Mouse (Mus musculus) myocyte (in vitro differentiated cells): Measurements from ENCODE around the gene Ppp1r10. TPM values are rescaled to one million over a fixed set of nuclear protein-coding genes. Genes with fewer than 3 reads are reported as not detected.

Experiments used
- H3K27me3 ChIP-seq: one replicate; pipeline ENCODE4 v1.6.1; 2011; ENCODE audit not compliant: control insufficient read depth, insufficient read depth, insufficient read length
- H3K36me3 ChIP-seq: one replicate; pipeline ENCODE4 v1.6.1; 2011; ENCODE audit not compliant: control insufficient read depth, insufficient read depth
- H3K4me2 ChIP-seq: one replicate; pipeline ENCODE4 v1.6.1; 2011; ENCODE audit warnings: low read depth, control low read depth
- H3K4me3 ChIP-seq: one replicate; pipeline ENCODE4 v1.5.1; 2011; ENCODE audit warnings: mild to moderate bottlenecking, control low read depth, moderate library complexity
- H3K79me2 ChIP-seq: one replicate; pipeline ENCODE4 v1.6.1; 2011; ENCODE audit not compliant: control insufficient read depth, insufficient read depth
- H3ac ChIP-seq: one replicate; pipeline ENCODE4 v1.6.1; 2011; ENCODE audit not compliant: control insufficient read depth, insufficient read length
- CEBPB ChIP-seq: IDR thresholded peaks from 2 replicates; pipeline ENCODE4 v1.6.1; 2011; ENCODE audit warnings: mild to moderate bottlenecking, moderate library complexity; ENCODE audit not compliant: poor library complexity, insufficient read depth, severe bottlenecking
- E2F4 ChIP-seq: IDR thresholded peaks from one replicate; pipeline ENCODE4 v1.6.1; 2011; ENCODE audit warnings: mild to moderate bottlenecking, control low read depth, moderate library complexity; ENCODE audit not compliant: insufficient read depth
- MAX ChIP-seq: IDR thresholded peaks from one replicate; pipeline ENCODE4 v1.6.1; 2011; ENCODE audit warnings: low read depth, mild to moderate bottlenecking, control low read depth
- MYOD1 ChIP-seq, 3 experiments: IDR thresholded peaks; one replicate each; pipeline ENCODE4 v1.6.1; 2011; ENCODE audit warnings: control low read depth in 2 of 3, low read depth in 2 of 3, mild to moderate bottlenecking in 2 of 3, moderate library complexity in 1 of 3; ENCODE audit not compliant: insufficient read length in 2 of 3, control insufficient read depth in 1 of 3
- MYOG ChIP-seq, 3 experiments: IDR thresholded peaks; one replicate each; pipeline ENCODE4 v1.6.1; 2011; ENCODE audit warnings: control low read depth in 2 of 3, low read depth in 2 of 3, mild to moderate bottlenecking in 2 of 3; ENCODE audit not compliant: insufficient read length in 2 of 3, control insufficient read depth in 1 of 3, insufficient read depth in 1 of 3
- POLR2A ChIP-seq: IDR thresholded peaks from one replicate; pipeline ENCODE4 v1.6.1; 2011; ENCODE audit warnings: low read depth, mild to moderate bottlenecking, control low read depth, moderate library complexity; ENCODE audit not compliant: insufficient read length
- POLR2AphosphoS2 ChIP-seq: IDR thresholded peaks from one replicate; pipeline ENCODE4 v1.6.1; 2011; ENCODE audit warnings: low read depth, control low read depth; ENCODE audit not compliant: insufficient read length
- REST ChIP-seq: IDR thresholded peaks from one replicate; pipeline ENCODE4 v1.6.1; 2011; ENCODE audit warnings: mild to moderate bottlenecking, control low read depth, moderate library complexity; ENCODE audit not compliant: insufficient read depth, insufficient read length
- SRF ChIP-seq: IDR thresholded peaks from one replicate; pipeline ENCODE4 v1.6.1; 2011; ENCODE audit warnings: low read depth; ENCODE audit not compliant: control insufficient read depth, insufficient read length
- TCF12 ChIP-seq: IDR thresholded peaks from one replicate; pipeline ENCODE4 v1.6.1; 2011; ENCODE audit warnings: mild to moderate bottlenecking, control low read depth; ENCODE audit not compliant: poor library complexity, insufficient read depth, severe bottlenecking
- TCF3 ChIP-seq: IDR thresholded peaks from one replicate; pipeline ENCODE4 v1.6.1; 2011; ENCODE audit warnings: low read depth, control low read depth; ENCODE audit not compliant: insufficient read length
- USF1 ChIP-seq: IDR thresholded peaks from one replicate; pipeline ENCODE4 v1.6.1; 2011; ENCODE audit warnings: low read depth, mild to moderate bottlenecking, control low read depth, moderate library complexity
- polyA plus RNA-seq: library from polyadenylated mRNA; unstranded; fragments of >200 nt; fragmentation: generic; extraction: Trizol; gene quantifications from one replicate; pipeline ENCODE4 v1.2.1, GENCODE M21; 2012; ENCODE audit warnings: missing spikeins

Ppp1r10 gene
- polyA plus RNA-seq, 1 experiment: 32.9 TPM

DNA sequence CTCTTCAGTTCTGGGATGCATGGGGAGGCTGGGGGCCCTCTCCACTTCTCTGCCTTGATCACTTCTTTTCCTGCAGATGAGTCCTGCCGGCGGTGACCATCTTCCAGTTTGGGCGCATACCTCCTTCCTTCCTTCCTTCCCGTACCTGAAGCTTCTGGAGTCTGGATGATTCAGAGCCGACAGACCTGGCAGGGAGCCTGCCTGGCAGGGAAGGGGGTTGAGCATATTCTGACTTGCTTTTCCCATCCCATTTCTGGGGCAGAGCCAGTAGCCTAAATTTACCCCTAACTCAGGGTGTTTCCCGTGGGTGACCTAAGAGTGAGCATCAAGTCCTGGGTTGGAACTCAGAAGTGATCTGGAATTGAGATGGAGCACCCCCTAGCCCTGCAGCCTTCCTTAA is 41.5 kb upstream of the Ppp1r10 start:
- TF ChIP-seq MAX: no peak
- no peak for TF ChIP-seq REST
- no peak for TF ChIP-seq CEBPB
- TF ChIP-seq MYOG (IDR thresholded peaks at IDR 0.05; ENCODE audit: control insufficient read depth in 1 of 3, insufficient read depth in 1 of 3, insufficient read length in 2 of 3, low read depth in 2 of 3): no peak
- no peak for TF ChIP-seq USF1
- no peak for TF ChIP-seq MYOD1 (IDR thresholded peaks at IDR 0.05; ENCODE audit: control insufficient read depth in 1 of 3, insufficient read length in 2 of 3, low read depth in 2 of 3)
- no peak for TF ChIP-seq SRF
- no peak for TF ChIP-seq POLR2AphosphoS2
- no peak for TF ChIP-seq TCF3
- no peak for TF ChIP-seq E2F4
- no peak for TF ChIP-seq POLR2A
- no peak for TF ChIP-seq TCF12
- peaks cover 23% of the 10 kb centered on the region for H3K36me3 ChIP-seq

DNA sequence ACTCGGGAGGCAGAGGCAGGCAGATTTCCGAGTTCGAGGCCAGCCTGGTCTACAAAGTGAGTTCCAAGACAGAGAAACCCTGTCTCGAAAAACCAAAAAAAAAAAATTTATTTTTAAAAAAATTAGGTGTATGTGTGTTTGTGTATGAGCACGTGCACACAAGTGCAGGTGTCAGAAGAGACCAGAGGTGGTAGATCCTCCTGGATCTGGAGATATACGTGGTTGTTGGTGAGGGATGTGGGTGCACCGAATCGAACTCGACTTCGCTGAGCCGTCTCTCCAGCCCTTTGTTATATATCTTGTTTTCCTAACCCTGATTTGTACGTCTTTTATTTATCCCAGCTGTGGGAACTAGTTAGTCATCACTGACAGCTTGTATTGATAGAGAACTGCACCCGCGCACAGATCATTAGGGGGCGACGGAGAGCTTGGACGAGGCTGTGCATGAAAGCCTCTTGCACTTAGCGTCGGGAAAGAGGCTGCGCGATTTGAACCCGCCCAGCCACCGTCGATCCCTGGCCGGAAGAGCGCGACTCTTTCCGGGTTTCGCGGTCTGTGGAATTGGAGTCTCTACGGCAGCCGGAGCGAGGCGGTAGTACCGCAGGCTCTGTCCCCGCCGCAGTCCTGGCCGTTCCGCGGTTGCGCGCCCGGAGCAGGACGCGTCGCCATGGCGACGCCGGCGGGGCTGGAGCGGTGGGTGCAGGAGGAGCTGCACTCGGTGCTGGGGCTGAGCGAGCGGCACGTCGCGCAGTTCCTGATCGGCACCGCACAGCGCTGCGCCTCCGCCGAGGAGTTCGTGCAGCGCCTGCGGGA is 36.8 kb upstream of the Ppp1r10 start, which contains the start of gene Dhx16:
Gene Dhx16, plus strand, starts transcription at position 575 of the 813 bp plus-strand sequence.
- H3K36me3 ChIP-seq: peaks cover 13% of the 10 kb centered on the region
- TF ChIP-seq CEBPB (no peak), REST (no peak), POLR2A (peak; percentile 69), MYOD1 (IDR thresholded peaks at IDR 0.05; ENCODE audit: control insufficient read depth in 1 of 3, insufficient read length in 2 of 3, low read depth in 2 of 3) (no peak), SRF (peak; percentile 38), E2F4 (no peak), TCF12 (no peak), USF1 (no peak), MAX (no peak), TCF3 (peak; percentile 0), POLR2AphosphoS2 (peak; percentile 88), MYOG (IDR thresholded peaks at IDR 0.05; ENCODE audit: control insufficient read depth in 1 of 3, insufficient read depth in 1 of 3, insufficient read length in 2 of 3, low read depth in 2 of 3) (peak in 2 of 3 experiments; percentile 2 to 17)

More for the DNA sequence above, 41.5 kb upstream of the Ppp1r10 start:
- Histone ChIP-seq H3K4me2 (no peak overlapping the region), H3K27me3 (no peaks in the 10 kb centered on the region), H3K4me3 (no peak overlapping the region), H3ac (no peak overlapping the region), H3K79me2 (peaks cover 53% of the 10 kb centered on the region)

DNA sequence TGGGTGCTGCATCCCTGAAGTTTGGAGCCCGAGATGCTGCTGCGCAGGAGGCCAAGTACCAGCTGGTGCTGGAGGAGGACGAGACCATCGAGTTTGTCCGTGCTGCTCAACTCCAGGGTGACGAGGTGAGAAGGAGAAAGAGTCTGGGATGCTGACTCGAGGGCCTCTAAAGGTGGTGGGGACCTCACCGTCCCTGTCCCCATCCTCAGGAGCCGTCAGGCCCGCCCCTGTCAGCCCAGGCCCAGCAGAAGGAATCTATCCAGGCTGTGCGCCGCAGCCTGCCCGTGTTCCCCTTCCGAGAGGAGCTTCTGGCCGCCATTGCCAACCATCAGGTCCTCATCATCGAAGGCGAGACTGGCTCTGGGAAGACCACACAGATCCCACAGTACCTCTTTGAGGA is 33.3 kb upstream of the Ppp1r10 start:
- Histone ChIP-seq H3ac (no peak overlapping the region), H3K36me3 (peaks cover 7% of the 10 kb centered on the region), H3K27me3 (no peaks in the 10 kb centered on the region), H3K4me3 (no peak overlapping the region), H3K79me2 (peaks cover 10% of the 10 kb centered on the region), H3K4me2 (no peak overlapping the region)
- no peak for TF ChIP-seq POLR2A
- no peak for TF ChIP-seq REST
- TF ChIP-seq SRF: no peak
- TF ChIP-seq TCF3: no peak
- no peak for TF ChIP-seq USF1
- TF ChIP-seq E2F4: no peak
- TF ChIP-seq TCF12: no peak

More for the DNA sequence above, 36.8 kb upstream of the Ppp1r10 start, which contains the start of gene Dhx16:
- Histone ChIP-seq H3K4me2 (peak within 1 kb of the TSS; percentile 98), H3ac (peak within 1 kb of the TSS; percentile 67), H3K27me3 (no peaks in the 10 kb centered on the region), H3K79me2 (peaks cover 16% of the 10 kb centered on the region), H3K4me3 (peak within 1 kb of the TSS; percentile 44)

DNA sequence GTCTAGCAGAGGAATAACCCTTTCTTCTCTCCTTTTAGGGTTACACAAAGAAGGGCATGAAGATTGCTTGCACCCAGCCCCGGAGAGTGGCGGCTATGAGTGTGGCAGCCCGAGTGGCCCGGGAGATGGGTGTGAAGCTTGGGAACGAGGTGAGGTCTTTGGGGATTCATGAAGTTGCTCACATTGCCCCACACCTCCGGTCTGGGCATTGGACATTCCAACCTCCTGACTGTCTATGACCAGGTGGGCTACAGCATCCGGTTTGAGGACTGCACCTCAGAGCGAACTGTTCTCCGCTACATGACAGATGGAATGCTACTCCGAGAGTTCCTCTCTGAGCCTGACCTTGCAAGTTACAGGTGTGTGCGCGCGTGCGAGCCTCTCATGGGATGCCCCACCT is 32.5 kb upstream of the Ppp1r10 start:
- H3K36me3 ChIP-seq: peaks cover 12% of the 10 kb centered on the region
- H3K4me3 ChIP-seq: no peak overlapping the region
- TF ChIP-seq SRF (no peak), E2F4 (no peak), TCF12 (no peak), MAX (no peak), POLR2A (no peak), POLR2AphosphoS2 (no peak), TCF3 (no peak), MYOD1 (IDR thresholded peaks at IDR 0.05; ENCODE audit: control insufficient read depth in 1 of 3, insufficient read length in 2 of 3, low read depth in 2 of 3) (no peak), CEBPB (no peak), USF1 (no peak)

More for the DNA sequence above, 32.5 kb upstream of the Ppp1r10 start:
- Histone ChIP-seq H3K4me2 (no peak overlapping the region), H3K79me2 (peaks cover 10% of the 10 kb centered on the region), H3ac (no peak overlapping the region), H3K27me3 (no peaks in the 10 kb centered on the region)
